ENCODE assay signal across 14 mouse cellular contexts in genomic region chr12:58851677-58852385, GRCm38 (mm10).
A peak's percentile ranks its signal among the peaks of the same experiment; 100 is the strongest.
DNase-seq lines count a peak whose midpoint lies in the region; ATAC-seq and TF ChIP-seq lines count a peak whose summit lies in the region.
"Had no signal": no experiment of that assay in that cellular context is flagged by ENCODE, and none has a peak within 500 bp of the region (broad histone marks: within the 10 kb centered on the region; RNA-seq: fewer than 3 reads in every experiment).

No protein-coding gene starts in this region.

- ATAC-seq in heart, embryonic 12.5 days (ENCODE audit: insufficient number of reproducible peaks, low FRiP score): no peak
- ATAC-seq in midbrain, postnatal 0 days (ENCODE audit: low FRiP score): no peak
- ATAC-seq in midbrain, embryonic 15.5 days (replicated peaks): no peak
- ATAC-seq in kidney, embryonic 16.5 days (ENCODE audit: low FRiP score, low TSS enrichment): no peak

- no peak overlapping the region for H3K27ac ChIP-seq in heart, embryonic 12.5 days (ENCODE audit: poor library complexity, severe bottlenecking)
- H3K27ac ChIP-seq in midbrain, postnatal 0 days (ENCODE audit: low read depth, low read length): no peak overlapping the region
- H3K27ac ChIP-seq in midbrain, embryonic 15.5 days: no peak overlapping the region
- no peak overlapping the region for H3K27ac ChIP-seq in kidney, embryonic 16.5 days (ENCODE audit: low read length)
- H3K27ac ChIP-seq: embryonic facial prominence, embryonic 12.5 days; layer of hippocampus, adult 2 months; liver, embryonic 15.5 days had no signal

- DNase-seq in heart, postnatal 10 days: peak; percentile 13 to 14
- peak; percentile 8 for DNase-seq in midbrain, postnatal 0 days (ENCODE audit: low spot score)
- DNase-seq in cerebellum, adult 9-11 months: peak; percentile 12
- no peak for DNase-seq in spleen, postnatal 14 days (ENCODE audit: low spot score in 2 of 2)
- DNase-seq: adrenal gland, postnatal 10 days; heart, postnatal 14 days; kidney, adult 2 months; thymus, postnatal 14 days had no signal

- TF ChIP-seq CTCF in midbrain, postnatal 0 days (IDR thresholded peaks at IDR 0.05): no peak

- no peaks in the 10 kb centered on the region for H3K9me3 ChIP-seq in heart, embryonic 12.5 days (replicated peaks)
- no peaks in the 10 kb centered on the region for H3K9me3 ChIP-seq in midbrain, postnatal 0 days (ENCODE audit: low read length)
- no peaks in the 10 kb centered on the region for H3K9me3 ChIP-seq in midbrain, embryonic 15.5 days
- H3K9me3 ChIP-seq in kidney, embryonic 16.5 days (ENCODE audit: low read length): no peaks in the 10 kb centered on the region
- H3K9me3 ChIP-seq: embryonic facial prominence, embryonic 12.5 days; liver, embryonic 15.5 days had no signal

- whole genome bisulfite sequencing in heart, embryonic 12.5 days: 71% methylated on average over 6 of the region's 6 CpGs
- 70% methylated on average over 6 of the region's 6 CpGs for WGBS in midbrain, postnatal 0 days
- 69% methylated on average over 6 of the region's 6 CpGs for WGBS in midbrain, embryonic 15.5 days
- 81% methylated on average over 6 of the region's 6 CpGs for WGBS in kidney, embryonic 16.5 days

- H3K4me2 ChIP-seq in heart, embryonic 12.5 days: no peak overlapping the region
- H3K4me2 ChIP-seq in midbrain, postnatal 0 days (ENCODE audit: low read depth, low read length, poor library complexity, severe bottlenecking): no peak overlapping the region
- H3K4me2 ChIP-seq in midbrain, embryonic 15.5 days: no peak overlapping the region
- no peak overlapping the region for H3K4me2 ChIP-seq in kidney, embryonic 16.5 days (replicated peaks; ENCODE audit: low read depth, low read length)
- H3K4me2 ChIP-seq: embryonic facial prominence, embryonic 12.5 days; liver, embryonic 15.5 days had no signal

- no peak overlapping the region for H3K9ac ChIP-seq in heart, embryonic 12.5 days
- H3K9ac ChIP-seq in midbrain, postnatal 0 days (replicated peaks; ENCODE audit: low read length, poor library complexity, severe bottlenecking): no peak overlapping the region
- no peak overlapping the region for H3K9ac ChIP-seq in midbrain, embryonic 15.5 days
- H3K9ac ChIP-seq in kidney, embryonic 16.5 days (replicated peaks; ENCODE audit: low read length): no peak overlapping the region
- H3K9ac ChIP-seq: embryonic facial prominence, embryonic 12.5 days; liver, embryonic 15.5 days had no signal

- no peaks in the 10 kb centered on the region for H3K27me3 ChIP-seq in heart, embryonic 12.5 days (replicated peaks)
- H3K27me3 ChIP-seq in midbrain, postnatal 0 days (ENCODE audit: insufficient read depth, low read length): no peaks in the 10 kb centered on the region
- no peaks in the 10 kb centered on the region for H3K27me3 ChIP-seq in midbrain, embryonic 15.5 days (replicated peaks)
- H3K27me3 ChIP-seq in kidney, embryonic 16.5 days (ENCODE audit: insufficient read depth, low read length): no peaks in the 10 kb centered on the region
- H3K27me3 ChIP-seq: embryonic facial prominence, embryonic 12.5 days; liver, embryonic 15.5 days had no signal

- no peak overlapping the region for H3K4me3 ChIP-seq in heart, embryonic 12.5 days
- H3K4me3 ChIP-seq in midbrain, postnatal 0 days (ENCODE audit: low read depth, low read length): no peak overlapping the region
- H3K4me3 ChIP-seq in midbrain, embryonic 15.5 days: no peak overlapping the region
- no peak overlapping the region for H3K4me3 ChIP-seq in kidney, embryonic 16.5 days (ENCODE audit: low read length)
- H3K4me3 ChIP-seq: embryonic facial prominence, embryonic 12.5 days; layer of hippocampus, adult 2 months; liver, embryonic 15.5 days had no signal

- H3K4me1 ChIP-seq in heart, embryonic 12.5 days (replicated peaks): no peaks in the 10 kb centered on the region
- no peaks in the 10 kb centered on the region for H3K4me1 ChIP-seq in midbrain, postnatal 0 days (ENCODE audit: insufficient read depth, low read length)
- no peaks in the 10 kb centered on the region for H3K4me1 ChIP-seq in midbrain, embryonic 15.5 days
- no peaks in the 10 kb centered on the region for H3K4me1 ChIP-seq in kidney, embryonic 16.5 days (ENCODE audit: insufficient read depth, low read length)
- H3K4me1 ChIP-seq: embryonic facial prominence, embryonic 12.5 days; liver, embryonic 15.5 days had no signal

- intact Hi-C loops in heart, postnatal 10 days (cut with DNase I): no loop called here

- H3K36me3 ChIP-seq in heart, embryonic 12.5 days: no peaks in the 10 kb centered on the region
- no peaks in the 10 kb centered on the region for H3K36me3 ChIP-seq in midbrain, postnatal 0 days (ENCODE audit: insufficient read depth, low read length)
- no peaks in the 10 kb centered on the region for H3K36me3 ChIP-seq in midbrain, embryonic 15.5 days (replicated peaks)
- H3K36me3 ChIP-seq in kidney, embryonic 16.5 days (ENCODE audit: insufficient read depth, low read length): no peaks in the 10 kb centered on the region
- H3K36me3 ChIP-seq: embryonic facial prominence, embryonic 12.5 days; liver, embryonic 15.5 days had no signal

Comparison
In these comparisons a context has a peak if more than half of its experiments do, and no peak if none do; other contexts are left out.
1. DNase-seq: peak in heart, postnatal 10 days (2 of 2), midbrain, postnatal 0 days (single experiment) and cerebellum, adult 9-11 months (single experiment); none in spleen, postnatal 14 days (0 of 2).